Mouse (Mus musculus): ENCODE measurements around the gene Ddx39.

The Ddx39 gene

DNA sequence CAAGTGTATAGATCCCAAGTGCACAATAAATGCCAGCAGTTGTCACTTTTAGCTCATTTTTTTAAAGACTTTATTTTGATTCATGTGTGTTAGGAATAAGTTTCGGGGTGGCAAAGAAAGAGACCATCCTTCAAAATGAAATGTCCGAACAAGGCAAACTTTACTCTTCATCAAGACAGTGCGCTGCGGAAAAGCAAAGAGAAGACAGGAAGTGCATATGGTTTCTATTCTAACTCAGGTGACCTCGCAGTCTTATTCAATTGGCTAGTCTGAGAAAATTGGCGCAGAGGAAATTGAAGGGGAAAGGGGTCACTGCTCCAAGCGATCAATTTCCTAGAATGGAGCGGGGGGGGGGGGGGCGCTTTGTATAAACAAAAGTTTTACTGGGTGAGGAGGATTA is 15.4 kb upstream of the Ddx39 start:
- DNase-seq = peak; percentile 41

DNA sequence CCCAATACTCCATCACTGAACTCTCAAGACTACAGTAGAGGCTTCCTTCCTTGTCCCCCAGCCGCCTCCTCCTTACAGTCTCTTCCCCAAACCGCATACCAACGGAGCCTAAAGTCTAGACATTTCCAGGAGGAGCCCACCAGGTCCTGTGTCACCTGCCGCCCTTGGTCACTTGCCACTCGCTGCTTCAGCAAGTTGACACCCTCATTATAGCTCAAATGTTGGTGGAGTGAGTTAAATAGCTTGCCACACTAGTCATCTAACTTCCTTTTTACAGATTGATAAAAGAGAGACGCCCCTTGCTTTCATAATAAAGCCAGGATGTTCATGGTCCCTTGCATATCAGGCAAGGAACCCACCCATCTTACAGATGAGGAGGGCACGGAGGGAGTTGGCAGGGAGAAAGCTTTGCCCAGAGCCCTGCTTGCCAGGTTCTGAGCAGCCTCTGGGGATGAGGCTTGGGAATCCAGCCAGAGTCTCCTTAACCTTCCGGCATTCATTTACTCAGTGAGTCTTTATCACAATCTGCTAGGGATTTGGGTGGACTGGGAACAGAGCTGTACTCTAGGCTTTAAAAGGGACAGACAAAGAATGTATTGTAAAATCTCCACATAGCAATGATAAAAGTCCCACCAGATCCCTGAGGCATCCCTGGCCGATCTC is 14.4 kb upstream of the Ddx39 start:
- peak; percentile 24 for DNase-seq

DNA sequence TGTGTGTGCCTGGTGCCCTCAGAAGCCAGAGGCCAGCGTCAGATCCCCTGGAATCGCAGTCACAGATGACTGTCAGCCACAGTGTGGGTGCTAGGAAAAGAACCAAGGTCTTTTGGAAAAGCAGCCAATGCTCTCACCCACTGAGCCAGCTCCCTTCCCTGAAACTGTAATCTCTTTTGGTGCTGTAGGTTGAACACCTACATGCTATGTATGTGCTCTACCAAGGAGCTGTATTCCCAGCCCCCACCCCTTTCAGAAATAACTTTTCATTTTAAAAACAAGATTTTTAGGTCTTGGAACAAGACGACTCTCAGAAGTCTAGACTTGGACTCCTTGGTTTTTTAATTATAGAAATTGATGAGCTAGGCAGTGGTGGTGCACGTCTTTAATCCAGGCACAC is 11.6 kb upstream of the Ddx39 start:
- no peak for DNase-seq

DNA sequence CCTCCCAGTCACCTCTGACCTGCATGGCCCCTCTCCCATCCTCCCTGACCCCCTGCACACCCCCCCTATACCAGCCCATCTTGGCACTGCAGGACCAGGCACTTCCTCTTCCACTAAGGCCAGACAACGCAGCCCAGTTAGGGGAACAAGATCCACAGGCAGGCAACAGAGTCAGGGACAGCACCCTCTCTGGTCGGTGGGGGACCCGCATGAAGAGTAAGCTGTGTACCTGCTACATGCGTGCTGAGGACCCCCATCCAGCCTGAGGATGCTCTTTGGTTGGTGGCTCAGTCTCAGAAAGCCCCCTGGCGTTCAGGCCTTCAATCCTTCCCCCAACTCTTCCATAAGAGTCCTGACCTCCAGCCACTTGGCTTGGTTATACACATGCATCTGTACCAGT is 8.6 kb upstream of the Ddx39 start:
- DNase-seq = no peak

DNA sequence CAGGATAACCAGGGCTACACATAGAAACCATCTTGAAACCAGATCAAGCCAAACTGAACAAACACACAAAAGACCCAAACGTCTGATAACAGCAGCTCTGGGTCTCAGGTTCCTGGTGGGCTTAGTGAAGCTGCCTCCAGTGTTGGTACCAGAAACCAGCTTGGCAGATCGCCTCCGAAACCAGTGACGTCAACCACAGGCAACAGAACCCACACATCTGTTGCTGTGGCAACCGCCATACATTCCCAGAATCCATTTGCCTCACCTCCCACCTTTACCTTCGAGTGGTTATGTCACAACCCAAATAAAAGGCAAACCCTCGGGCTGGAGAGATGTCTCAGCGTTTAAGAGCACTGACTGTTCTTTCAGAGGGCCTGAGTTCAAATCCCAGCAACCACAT is 7.4 kb upstream of the Ddx39 start:
- no peak for DNase-seq

DNA sequence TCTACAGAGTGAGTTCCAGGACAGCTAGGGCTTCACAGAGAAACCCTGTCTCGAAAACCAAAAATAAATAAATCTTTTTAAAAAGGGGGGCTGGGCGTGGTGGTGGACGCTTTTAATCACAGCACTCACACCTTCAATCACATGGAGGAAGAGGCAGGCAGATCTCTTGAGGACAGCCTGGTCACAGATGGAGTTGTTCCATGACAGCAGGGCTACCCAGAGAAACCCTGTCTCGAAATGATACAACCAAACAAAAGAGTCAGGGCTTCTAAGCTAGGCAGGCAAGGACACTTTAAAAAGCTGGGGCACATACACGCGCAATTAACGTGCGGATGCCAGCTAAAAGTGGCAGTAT is 324 bp upstream of the Ddx39 start:
- no peak for DNase-seq

DNA sequence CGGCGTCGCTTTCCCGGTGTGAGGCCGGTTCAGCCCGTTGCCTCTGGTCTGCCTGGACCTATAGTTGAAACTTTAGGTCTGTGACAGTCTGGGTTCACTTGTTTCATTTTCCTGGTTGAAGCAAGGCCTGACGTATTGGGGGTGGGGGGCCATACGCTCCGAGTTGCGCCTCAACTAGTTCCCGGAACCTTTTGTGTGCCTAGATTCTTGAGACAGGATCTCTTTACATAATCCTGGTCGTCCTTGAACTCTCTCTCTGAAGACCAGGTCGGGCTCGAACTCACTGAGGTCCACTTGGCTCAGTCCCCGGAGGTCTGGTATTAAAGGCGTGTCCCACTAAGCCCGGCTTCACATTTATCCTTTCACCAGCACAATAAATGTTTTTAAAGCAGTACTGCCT is 794 bp downstream of the Ddx39 start:
- peak; percentile 41 for DNase-seq

DNA sequence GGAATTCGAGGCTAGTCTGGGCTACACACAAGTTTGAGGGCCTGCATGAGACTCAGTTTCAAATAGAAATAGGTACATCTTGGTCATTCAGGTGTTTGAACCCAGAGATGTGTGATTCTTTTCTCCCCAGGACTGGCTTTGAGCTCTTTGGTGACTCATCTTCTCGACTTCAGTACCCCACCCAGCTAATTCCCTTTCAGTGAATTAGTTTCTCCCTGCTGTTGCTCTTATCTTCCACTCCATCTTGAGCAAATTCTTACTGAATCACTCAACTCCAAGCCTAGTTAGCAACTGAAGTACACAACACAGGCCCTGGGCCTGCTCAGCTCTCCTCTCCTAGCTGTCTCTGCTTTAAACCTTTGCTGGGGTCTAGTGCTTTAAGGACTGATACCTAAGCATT is 1.6 kb downstream of the Ddx39 start:
- DNase-seq = no peak

DNA sequence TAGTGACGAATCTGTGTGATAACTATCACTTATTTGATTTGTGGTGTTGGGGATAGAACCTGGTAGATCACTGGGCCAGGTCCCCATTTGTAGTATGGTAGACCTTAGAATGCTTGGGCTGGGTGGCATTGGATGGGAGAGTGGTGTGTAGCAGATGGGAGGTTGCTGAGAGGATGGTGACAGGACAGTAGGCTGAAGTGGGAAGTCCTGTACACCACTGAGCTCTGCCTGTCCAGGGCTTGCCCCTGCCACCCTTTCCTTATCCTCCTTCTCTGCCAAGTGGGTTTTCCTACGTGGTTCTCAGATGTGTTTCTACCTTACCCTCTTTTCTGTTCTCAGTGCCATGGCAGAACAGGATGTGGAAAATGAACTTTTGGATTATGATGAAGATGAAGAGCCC is 4.1 kb downstream of the Ddx39 start:
- DNase-seq = no peak

DNA sequence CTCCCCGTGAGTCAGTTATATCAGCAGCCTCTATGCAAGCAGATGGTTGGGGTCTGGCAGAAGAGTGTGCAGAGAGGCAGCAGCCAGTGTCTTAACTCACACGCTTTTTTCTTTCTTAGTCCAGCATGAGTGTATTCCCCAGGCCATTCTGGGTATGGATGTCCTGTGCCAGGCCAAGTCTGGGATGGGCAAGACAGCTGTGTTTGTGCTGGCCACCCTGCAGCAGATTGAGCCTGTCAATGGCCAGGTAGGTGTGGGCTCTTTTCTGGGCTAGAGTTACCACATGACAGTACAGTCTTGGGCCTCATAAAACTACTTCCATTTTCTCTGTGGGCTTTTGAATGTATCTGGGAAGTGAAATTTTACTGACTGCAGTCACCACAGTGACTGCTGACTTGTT is 4.7 kb downstream of the Ddx39 start:
- no peak for DNase-seq

DNA sequence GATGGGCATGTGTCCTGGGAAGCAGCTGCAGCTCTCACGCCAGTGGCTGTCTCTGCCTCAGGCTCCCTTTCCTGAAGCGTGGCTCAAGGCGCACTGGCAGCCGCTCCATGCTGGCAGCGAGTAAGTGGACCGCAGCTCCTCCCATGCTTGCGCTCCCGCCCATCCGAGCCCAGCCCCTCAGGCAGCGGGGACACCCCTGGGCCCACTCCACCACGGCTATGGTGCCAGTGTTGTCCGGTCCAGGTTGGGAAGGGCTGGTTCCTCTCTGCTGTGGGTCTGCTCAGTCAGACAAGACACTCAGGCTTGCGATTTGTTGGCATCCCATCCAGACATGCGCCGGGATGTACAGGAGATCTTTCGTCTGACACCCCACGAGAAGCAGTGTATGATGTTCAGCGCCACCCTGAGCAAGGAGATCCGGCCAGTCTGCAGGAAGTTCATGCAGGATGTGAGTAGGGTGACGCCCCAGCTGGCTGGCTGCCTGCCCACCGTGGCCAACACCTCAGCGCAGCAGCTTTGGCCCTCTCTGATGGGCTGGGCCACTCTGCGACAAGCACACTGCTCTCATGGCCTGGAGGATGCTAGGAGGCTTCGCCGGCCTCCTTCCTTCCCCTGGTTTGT is 6.5 kb downstream of the Ddx39 start:
- no peak for DNase-seq

DNA sequence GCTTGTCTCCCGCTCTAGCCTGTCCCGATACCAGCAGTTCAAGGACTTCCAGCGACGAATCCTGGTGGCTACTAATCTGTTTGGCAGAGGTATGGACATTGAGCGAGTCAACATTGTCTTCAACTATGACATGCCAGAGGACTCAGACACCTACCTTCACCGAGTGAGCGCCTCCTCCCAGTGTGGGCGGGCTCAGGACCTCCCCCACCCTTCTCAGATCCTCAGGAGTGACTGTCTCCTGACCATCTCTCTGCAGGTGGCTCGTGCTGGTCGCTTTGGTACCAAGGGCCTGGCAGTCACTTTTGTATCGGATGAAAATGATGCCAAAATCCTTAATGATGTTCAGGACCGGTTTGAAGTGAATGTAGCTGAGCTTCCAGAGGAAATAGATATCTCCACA is 7.7 kb downstream of the Ddx39 start:
- DNase-seq = no peak

DNA sequence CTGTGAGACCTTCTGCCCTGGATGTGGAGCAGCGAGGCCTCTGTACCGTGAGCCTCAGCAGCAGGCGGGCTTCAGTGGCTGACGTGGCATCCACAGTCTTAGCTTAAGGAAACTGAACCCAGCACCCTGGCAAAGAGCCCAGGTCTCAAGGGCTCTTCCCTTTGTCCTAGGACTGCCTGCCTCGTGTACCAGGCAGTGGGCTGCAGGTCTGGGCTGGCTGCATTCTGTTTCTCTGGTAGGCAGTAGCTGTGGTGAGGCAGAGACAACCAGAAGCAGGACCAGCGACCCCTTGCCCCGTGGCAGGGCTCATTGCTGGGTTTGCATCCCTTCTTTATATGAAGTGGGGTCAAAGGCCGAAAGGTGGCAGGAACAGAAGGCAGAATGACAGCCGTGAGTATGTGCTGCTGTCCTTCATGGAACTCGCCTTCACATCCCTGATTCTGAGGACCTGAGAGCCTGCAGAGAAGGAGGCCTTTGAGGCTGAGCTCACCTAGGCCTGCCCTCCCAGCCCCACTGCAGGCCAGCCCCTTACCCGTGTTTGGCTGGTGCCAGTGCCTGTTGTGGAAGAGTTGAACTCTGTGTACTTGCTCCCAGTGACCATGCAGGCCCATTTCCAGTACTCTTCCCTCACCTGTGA is 8.6 kb downstream of the Ddx39 start:
- no peak for DNase-seq

DNA sequence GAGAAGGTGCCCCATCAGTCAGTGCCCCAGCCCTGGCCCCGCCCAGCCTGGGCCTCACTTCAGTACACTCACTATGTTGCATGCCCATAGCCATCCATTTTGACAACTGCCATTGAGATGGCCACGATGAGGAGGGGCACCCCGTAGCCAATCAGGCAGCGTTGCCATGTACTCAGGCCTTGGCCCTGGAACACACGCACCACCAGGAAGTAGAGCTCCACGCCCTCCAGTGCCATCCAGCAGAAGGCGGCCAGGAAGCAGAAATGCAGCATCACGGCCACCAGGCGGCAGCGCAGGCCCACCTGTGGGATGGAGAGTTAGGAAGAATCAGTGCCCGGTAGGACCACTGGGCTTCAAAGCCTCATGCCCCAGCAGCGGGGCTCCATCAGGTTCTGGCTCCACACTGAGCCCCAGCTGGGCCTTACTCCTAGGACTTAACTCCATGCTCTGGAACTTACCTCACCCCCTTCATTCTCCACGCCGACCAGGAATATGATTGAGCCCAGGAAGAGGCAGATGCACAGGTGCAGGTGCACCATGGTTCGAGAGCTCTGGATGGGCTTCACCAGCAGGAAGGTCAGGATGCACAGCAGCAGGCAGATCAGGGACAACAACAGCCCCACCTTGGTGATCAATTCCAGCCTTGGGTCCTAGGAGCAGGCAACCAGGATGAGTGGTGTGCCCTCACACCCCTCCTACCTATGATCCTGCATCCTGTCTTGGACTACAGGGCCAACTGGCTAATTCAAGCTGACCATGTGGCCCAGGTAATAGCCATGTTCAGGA is 9.9 kb downstream of the Ddx39 start:
- DNase-seq = peak; percentile 79

DNA sequence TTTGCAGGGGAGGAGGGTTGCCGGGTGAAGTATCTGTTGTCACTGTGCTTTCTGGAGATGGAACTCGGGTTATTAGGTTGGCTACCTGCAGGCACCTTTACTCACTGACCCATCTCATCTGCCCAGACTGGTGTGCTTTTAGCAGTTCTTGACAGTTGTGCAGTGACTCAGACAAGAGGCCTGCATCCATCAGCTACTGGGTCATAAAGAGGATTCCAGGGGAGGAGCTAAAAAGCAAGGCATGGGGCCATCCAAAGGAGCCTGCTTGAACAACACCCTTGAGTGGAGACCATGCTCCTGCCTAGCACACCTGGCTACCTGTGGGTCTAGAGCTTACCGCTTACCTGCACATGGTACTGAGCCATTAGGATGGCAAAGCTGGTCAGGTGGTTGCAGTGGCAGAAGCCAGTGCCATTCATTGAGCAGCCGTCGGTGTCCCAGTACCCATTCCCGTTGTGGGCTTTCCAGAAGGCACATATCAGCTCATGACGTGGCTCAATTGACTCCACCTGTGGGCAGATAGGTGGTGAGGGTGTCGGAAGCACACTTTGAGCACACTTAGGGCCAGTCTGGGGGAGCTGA is 10.6 kb downstream of the Ddx39 start:
- DNase-seq = no peak

DNA sequence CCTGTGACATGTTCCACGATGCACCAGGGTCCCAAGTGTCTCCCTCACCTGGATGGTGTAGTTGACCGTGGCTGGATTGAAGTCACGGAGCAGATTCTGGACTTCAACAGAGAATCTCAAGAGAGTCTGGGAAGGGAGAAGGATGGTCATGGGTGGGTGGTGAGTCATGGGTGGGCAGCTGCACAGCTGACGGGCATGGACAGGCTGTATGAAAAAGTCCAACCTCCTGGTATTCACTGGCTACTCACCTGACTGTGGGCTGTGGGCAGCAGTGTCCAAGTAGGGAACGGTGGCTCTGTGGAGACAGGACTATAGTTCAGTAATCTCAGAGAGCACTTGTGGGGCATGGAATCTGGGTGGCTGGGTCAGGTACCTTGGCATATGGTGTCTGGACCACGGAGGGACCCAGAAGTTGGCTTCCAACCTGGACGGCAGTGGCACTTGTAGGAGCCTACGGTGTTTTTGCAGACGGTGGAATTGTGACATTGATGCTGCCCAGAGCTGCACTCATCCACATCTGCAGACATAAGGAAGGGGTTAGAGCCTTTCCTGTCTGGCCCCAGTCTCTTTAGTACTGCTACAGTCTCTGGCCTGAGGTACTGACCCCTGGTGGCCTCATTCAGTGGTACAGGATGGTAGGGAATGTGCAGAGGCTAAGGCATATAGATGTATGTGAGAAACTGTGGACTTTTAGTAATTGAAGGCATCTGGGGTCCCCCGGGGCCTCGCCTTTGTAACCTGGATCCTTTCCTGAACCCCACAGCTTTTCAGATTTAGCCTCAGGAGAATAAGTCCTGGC is 14.2 kb downstream of the Ddx39 start:
- no peak for DNase-seq

DNA sequence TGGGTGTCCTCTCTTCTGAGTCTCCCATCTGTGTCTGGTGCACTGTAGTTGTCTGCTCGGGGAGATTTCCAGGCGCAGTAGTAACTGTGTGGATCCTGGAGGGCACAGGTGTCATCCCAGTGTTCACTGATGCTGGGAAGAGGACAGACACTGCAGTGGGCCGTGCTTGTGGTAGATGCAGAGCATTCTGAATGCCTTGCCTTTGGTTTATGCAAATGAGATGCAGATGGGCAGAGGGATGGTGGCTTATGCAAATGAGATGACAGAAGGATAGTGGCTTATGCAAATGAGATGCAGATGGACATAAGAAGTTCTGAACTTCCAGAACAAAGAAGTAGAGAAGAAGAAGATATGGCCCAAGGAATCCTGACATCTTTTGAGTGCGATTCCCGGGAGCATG is 16.9 kb downstream of the Ddx39 start:
- DNase-seq = no peak

DNA sequence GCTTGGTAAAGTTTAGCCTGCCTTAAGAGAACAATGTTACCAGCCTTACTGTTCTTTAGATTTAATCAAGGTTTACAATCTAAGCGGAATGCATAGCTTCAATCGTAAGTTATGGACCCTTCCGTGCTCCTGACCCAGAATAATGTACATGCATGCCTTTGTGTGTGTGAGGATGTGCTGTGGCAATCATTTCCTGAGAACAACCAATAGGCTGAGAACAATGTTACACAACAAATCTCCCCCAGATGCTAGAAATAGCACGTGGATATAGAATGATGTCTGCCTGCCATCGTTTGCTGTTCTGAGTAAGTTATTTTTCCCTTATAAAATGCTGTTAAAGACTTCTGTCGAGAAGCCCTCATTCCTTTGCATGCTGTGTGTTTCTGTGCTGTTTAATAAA is 17.9 kb downstream of the Ddx39 start:
- DNase-seq = no peak

DNA sequence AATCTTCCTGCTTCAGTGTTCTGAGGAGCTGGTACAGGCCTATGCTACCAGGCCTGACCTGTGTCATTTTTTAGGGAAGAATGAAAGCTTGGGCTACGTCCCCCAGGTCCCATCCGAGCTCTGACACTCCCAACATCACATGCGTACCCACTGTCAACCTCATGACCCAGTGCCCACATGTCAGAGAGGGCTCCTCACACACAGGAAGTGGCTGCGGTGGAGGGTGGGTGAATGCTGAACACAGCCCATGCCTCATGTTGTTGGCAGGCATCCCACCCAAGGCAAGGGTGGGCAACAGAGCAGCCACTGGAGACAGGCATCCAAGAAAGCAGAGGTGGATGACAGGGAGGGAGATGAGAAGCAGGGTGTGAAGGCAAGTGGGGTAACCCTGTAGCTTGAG is 21.7 kb downstream of the Ddx39 start:
- DNase-seq = no peak

DNA sequence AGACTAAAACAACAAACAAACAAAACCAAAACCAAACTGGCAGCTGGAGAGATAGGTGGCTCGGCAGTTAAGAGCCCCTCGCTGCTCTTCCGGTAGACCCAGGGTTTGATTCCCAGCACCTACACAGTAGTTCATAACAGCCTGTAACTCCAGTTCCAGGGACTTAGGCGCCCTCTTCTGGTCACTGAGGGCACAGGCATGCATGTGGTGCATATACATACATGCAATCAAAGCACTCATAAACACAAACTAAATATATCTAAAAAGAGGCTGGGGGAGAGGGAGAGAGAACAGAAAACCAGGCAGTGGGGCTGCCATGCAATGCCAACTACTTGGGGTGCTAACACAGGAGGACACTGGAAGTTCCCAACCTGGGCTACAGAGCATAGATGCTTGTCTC is 22.4 kb downstream of the Ddx39 start:
- DNase-seq = no peak

DNA sequence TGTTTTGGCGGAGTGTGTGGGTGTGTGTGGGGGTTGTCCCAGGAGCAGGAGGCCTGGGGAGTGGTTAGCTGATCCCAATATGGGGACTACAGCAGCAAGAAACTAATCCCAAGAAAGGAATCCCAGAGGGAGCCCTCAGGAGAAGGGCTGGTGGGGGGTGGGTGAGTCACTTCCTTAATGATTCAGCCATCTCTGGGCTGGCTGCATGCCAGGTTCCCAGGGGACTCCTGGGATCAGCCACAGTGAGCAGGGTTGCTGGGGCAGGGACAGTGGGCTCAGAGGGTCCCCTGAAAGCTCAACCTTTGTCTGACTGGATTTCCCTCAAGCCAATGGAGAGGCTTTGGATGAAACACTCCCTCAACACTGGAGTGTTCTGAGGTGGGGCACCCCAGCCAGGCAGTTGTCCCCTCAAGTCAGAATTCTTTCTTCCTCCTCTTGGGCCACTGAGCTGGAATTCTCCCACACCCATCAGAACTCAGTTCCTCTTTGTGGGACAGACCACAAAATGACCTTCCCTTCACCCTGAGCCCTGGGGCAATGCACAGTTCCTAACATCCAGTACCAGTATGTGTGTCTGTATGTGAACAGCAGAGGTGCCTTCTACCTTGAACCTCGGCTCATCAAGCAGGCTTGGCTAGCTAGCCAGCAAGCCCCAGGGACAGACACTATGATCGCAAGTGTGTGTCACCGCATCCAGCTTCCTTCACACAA is 23.0 kb downstream of the Ddx39 start:
- no peak for DNase-seq

All from cerebellum, adult 9-10 months (tissue).